Mouse (Mus musculus) ES-E14 (cell line): ENCODE measurements around the gene Rab8a. TPM values are rescaled to one million over a fixed set of nuclear protein-coding genes. Genes with fewer than 3 reads are reported as not detected.

ENCODE experiments used
- DNase-seq: peaks from one replicate; pipeline ENCODE4 v3.0.0-alpha.2; 2013; ENCODE audit warnings: low read depth, low spot score
- H3K27ac ChIP-seq: 2 replicates; pipeline ENCODE4 v1.5.1; 2012; ENCODE audit warnings: low read depth, mild to moderate bottlenecking, low read length, moderate library complexity, mixed read lengths; ENCODE audit not compliant: poor library complexity, insufficient read depth, severe bottlenecking
- H3K36me3 ChIP-seq: 2 replicates; pipeline ENCODE4 v1.6.1; 2012; ENCODE audit warnings: mild to moderate bottlenecking, low read length, moderate library complexity, mixed read lengths; ENCODE audit not compliant: control insufficient read depth, poor library complexity, insufficient read depth, severe bottlenecking
- H3K4me1 ChIP-seq, 2 experiments: fragments of 150-350 bp in 1 of 2; sonication (generic) in 1 of 2; 2 replicates each; pipeline ENCODE4 v1.6.1; 2012; ENCODE audit warnings: low read length in 2 of 2, mild to moderate bottlenecking in 1 of 2, mixed read lengths in 1 of 2; ENCODE audit not compliant: control insufficient read depth in 2 of 2, insufficient read depth in 2 of 2, poor library complexity in 1 of 2
- H3K4me3 ChIP-seq, 2 experiments: fragments of 150-350 bp in 1 of 2; sonication (generic) in 1 of 2; 2 replicates each; pipeline ENCODE4 v1.5.1; 2012; ENCODE audit warnings: low read length in 2 of 2, low read depth in 1 of 2, mild to moderate bottlenecking in 1 of 2, mixed read lengths in 1 of 2; ENCODE audit not compliant: insufficient read depth in 1 of 2, poor library complexity in 1 of 2, severe bottlenecking in 1 of 2
- H3K9ac ChIP-seq: 2 replicates; pipeline ENCODE4 v1.6.1; 2012; ENCODE audit warnings: low read depth, mild to moderate bottlenecking, low read length, mixed read lengths; ENCODE audit not compliant: poor library complexity, insufficient read depth, severe bottlenecking
- H3K9me3 ChIP-seq: fragments of 150-350 bp; sonication (generic); 2 replicates; pipeline ENCODE4 v1.6.1; 2012; ENCODE audit warnings: low read depth, mild to moderate bottlenecking, low read length; ENCODE audit not compliant: control insufficient read depth, insufficient read depth
- CHD2 ChIP-seq: IDR thresholded peaks from 2 replicates; pipeline ENCODE4 v1.6.1; 2014; ENCODE audit warnings: mild to moderate bottlenecking, low read depth, low read length, inconsistent platforms
- HCFC1 ChIP-seq: IDR thresholded peaks from 2 replicates; pipeline ENCODE4 v1.6.1; 2012; ENCODE audit warnings: low read length, inconsistent platforms, borderline replicate concordance; ENCODE audit not compliant: insufficient read depth
- MAFK ChIP-seq: IDR thresholded peaks from 2 replicates; pipeline ENCODE4 v1.6.1; 2014; ENCODE audit warnings: mild to moderate bottlenecking, low read depth, low read length, inconsistent platforms; ENCODE audit not compliant: insufficient read depth
- ZC3H11A ChIP-seq: IDR thresholded peaks from 2 replicates; pipeline ENCODE4 v1.6.1; 2012; ENCODE audit warnings: low read depth, mild to moderate bottlenecking, inconsistent platforms, low read length, borderline replicate concordance
- ZNF384 ChIP-seq: IDR thresholded peaks from 2 replicates; pipeline ENCODE4 v1.6.1; 2012; ENCODE audit warnings: low read depth, low read length, inconsistent platforms
- in situ Hi-C, 2 experiments: fragments of 600-800 bp; cut with MboI; formaldehyde crosslinking; loops; one replicate each; pipeline ENCODE4 v1.15.1; 2025; ENCODE audit warnings: low sequenced_read_pairs in 2 of 2, inconsistent platforms in 1 of 2; ENCODE audit not compliant: unreplicated experiment in 2 of 2
- total RNA-seq: library from RNA; depleted of rRNA; stranded (reverse); fragments of 300-350 nt; gene quantifications from 2 replicates; pipeline ENCODE4 v1.2.3, GENCODE M21; 2012

Gene Rab8a
- total RNA-seq, 1 experiment, result 73.2 TPM

DNA sequence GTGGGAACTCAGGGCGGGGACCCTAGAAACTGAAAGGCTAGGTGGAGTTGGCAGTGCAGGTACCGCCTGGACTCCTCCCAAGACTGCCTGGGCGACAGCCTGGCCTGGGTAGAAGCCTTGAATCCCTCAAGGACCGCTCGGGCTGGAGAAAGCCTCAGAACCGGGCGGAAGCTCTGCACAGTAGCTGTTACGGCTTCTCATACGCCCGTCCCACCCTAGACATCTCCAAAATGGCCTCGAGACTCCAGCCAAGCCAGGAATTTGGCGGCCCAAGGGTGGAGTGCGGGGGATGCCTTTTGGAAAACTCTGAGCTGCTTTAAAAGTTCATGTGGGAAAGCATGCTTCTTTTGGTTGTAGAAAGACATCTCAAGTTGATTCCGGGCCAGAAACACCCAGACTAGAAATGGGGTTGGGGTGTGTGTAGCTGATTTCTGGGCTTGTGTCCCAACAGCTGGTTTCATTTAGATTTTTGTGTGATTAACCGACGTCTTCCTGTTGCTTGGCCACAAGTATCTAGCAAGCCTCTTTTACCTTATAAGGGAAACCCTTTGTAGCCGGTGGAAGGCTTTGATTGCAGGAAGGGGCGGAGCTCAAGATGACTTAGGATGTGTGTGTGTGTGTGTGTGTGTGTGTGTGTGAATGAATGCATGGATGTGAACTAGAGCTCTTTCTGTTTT, 24.6 kb upstream of the Rab8a start:
- in situ Hi-C loops, result no loop called here
- Histone ChIP-seq H3K4me3 (peak overlapping the region; percentile 94 to 97), H3K9ac (peak overlapping the region; percentile 93), H3K9me3 (no peaks in the 10 kb centered on the region), H3K36me3 (peaks cover 11% of the 10 kb centered on the region), H3K4me1 (peaks cover 2 to 6% of the 10 kb centered on the region in 2 experiments; a peak in 2 of 4 replicates), H3K27ac (peak overlapping the region; percentile 86)
- DNase-seq, result peak; percentile 66
- TF ChIP-seq CHD2 (no peak), ZC3H11A (no peak), HCFC1 (no peak), ZNF384 (no peak), MAFK (no peak)

DNA sequence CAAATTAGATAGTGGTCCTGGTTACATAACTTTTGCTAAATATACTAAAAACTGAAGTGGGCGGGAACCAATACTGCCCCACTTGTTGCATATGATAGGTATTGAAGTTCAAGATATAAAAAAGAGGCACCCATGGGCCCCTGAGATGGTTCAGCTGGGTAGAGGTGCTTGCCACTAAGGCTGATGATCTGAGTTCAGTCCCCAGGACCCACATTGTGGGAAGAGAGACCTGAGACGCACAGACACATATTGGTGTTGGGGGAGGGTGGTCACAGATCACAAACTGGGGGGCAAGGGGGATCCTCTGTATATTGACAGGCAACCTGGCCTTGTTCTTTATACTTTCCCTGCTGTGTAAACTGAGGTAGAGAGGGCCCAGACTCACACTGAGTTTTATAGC, 23.6 kb upstream of the Rab8a start:
- DNase-seq, result no peak
- H3K27ac ChIP-seq, result no peak overlapping the region
- no peak for TF ChIP-seq HCFC1
- H3K9ac ChIP-seq, result no peak overlapping the region
- in situ Hi-C loops, result no loop called here
- H3K9me3 ChIP-seq, result no peaks in the 10 kb centered on the region
- H3K4me1 ChIP-seq, result peaks cover 2 to 6% of the 10 kb centered on the region in 2 experiments; a peak in 2 of 4 replicates
- H3K36me3 ChIP-seq, result peaks cover 11% of the 10 kb centered on the region
- H3K4me3 ChIP-seq, result no peak overlapping the region

DNA sequence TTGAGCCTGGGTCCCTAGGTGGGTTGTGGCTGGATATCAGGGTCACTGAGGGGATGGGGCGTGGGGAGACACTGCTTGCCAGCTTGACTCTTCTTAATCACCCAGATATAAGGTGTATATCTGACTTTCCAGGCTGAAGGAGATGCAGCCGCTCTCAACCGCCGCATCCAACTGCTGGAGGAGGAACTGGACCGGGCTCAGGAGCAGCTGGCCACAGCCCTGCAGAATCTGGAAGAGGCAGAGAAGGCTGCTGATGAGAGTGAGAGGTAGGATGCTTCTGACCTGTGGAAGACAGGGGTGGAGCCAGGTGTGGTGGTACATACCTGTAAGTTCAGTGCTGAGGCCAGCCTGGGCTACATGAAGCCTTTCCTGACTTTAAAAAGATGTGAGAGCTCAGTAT, 22.5 kb upstream of the Rab8a start:
- Histone ChIP-seq H3K27ac (no peak overlapping the region), H3K9me3 (no peaks in the 10 kb centered on the region), H3K4me3 (no peak overlapping the region), H3K9ac (no peak overlapping the region), H3K36me3 (peaks cover 12% of the 10 kb centered on the region), H3K4me1 (peaks cover 2 to 6% of the 10 kb centered on the region in 2 experiments; a peak in 2 of 4 replicates)
- in situ Hi-C loops, result no loop called here
- no peak for DNase-seq
- TF ChIP-seq HCFC1 (no peak), ZNF384 (no peak), CHD2 (no peak), MAFK (no peak), ZC3H11A (no peak)

DNA sequence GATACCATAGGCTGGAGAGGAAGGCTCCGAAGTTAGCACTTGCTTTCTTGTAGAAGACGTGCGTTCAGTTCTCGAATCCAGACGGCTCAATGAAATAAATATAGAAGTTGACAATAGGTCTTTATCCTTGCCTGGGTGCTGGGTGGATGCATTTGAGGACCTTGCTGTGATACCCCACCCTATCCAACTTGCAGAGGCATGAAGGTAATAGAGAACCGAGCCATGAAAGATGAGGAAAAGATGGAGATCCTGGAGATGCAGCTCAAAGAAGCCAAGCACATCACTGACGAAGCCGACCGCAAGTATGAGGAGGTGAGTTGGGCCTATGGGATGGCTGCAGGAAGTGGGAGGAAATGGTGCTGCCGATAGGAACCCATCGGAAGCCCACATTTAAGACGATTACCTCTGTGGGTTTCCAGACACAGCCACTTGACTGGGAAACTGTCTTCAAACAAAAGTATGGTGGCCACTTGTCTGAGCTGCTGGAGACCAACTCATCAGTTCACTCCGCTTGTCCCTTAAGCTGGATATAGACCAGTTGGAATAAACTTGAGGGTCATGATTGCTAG, 17.7 kb upstream of the Rab8a start:
- no peak for TF ChIP-seq HCFC1
- TF ChIP-seq MAFK, result no peak
- TF ChIP-seq ZC3H11A, result no peak
- TF ChIP-seq ZNF384, result no peak
- no peak for TF ChIP-seq CHD2
- in situ Hi-C loops, result no loop called here
- Histone ChIP-seq H3K4me1 (peaks cover 2 to 5% of the 10 kb centered on the region in 2 experiments; a peak in 1 of 4 replicates), H3K27ac (no peak overlapping the region), H3K9me3 (no peaks in the 10 kb centered on the region), H3K4me3 (no peak overlapping the region), H3K36me3 (peaks cover 22% of the 10 kb centered on the region), H3K9ac (no peak overlapping the region)
- no peak for DNase-seq
